Mouse (Mus musculus) brain, adult 2 months (tissue): ENCODE measurements around the gene Washc2.

Source experiments
- DNase-seq: peaks from one replicate; pipeline ENCODE4 v3.0.0; 2011; ENCODE audit warnings: low read depth, low spot score

The Washc2 gene

GRCm38 (mm10) chr6:116262824-116263223, 55.0 kb downstream of the Washc2 start:
- DNase-seq = no peak

GRCm38 (mm10) chr6:116264018-116264651, 56.3 kb downstream of the Washc2 start, which contains the start of gene Zfand4:
Zfand4 (plus strand) TSS chr6:116264222.
- DNase-seq = peak; percentile 95

DNA sequence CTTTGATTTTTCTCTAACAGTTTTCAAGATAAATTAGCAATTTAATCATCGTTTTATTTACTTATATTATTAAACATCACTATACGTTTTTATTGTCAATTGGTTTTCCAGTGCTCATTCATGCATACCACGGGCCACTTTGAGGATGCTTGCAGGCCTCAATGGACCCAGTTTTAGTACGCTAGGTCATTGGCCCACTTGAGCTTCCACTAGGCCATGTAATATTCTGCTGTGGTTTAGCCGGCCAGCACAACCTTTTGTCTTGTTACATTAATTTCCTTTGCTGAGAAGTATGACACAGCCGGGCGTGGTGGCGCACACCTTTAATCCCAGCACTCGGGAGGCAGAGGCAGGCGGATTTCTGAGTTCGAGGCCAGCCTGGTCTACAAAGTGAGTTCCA, 57.0 kb downstream of the Washc2 start:
- DNase-seq = no peak

DNA sequence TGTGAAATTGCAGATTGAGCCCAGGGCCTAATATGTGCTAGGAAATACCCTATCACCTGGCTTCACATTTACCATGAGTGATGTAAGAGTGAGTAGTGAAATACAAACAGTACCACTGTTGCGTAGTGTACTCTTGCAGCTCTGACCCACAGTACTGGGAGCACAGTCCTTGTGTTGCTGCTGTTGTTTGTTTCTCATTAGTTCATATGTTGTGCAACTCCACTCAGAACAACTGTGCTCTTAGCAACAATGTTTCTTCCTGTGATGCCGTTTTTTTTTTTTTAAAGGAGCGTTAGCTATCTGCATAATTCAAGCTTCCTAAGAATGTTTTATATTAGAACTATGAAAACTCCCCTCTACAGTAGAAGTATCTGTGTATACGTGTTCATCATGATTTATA, 57.8 kb downstream of the Washc2 start:
- no peak for DNase-seq

- peak; percentile 23 for DNase-seq
These were observed 58.7 kb downstream of the Washc2 start for GRCm38 (mm10) chr6:116266273-116267109.

DNA sequence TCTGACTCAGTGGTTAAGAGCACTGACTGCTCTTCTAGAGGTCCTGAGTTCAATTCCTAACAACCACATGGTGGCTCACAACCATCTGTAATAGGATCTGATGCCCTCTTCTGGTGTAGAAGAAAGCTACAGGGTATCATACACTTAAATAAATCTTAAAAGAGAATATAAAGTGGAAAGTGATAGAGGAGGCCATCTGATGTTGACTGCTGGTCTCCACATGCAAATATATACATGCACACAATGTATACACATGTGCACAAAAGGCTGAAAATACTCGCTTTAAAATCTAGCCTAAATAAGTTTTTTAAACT, 59.2 kb downstream of the Washc2 start:
- DNase-seq = no peak

DNA sequence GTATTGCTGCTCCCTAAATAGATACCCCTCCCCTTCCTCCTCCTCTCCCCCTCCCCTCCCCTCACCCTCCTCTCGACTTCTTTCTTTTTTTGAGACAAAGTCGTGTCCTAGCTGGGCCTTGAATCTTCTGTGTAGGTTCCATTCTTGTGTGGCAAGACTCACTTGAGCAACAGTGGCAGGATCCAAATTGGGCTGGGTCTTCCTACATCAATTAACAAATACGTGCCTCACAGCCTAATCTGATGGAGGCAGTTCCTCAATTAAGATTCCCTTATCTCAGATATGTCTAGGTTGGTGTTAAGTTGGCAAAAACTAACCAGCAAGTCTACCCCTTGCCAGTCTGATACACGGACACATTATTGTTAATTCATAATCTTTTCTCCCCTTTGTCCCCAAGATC, 67.9 kb downstream of the Washc2 start:
- no peak for DNase-seq

DNA sequence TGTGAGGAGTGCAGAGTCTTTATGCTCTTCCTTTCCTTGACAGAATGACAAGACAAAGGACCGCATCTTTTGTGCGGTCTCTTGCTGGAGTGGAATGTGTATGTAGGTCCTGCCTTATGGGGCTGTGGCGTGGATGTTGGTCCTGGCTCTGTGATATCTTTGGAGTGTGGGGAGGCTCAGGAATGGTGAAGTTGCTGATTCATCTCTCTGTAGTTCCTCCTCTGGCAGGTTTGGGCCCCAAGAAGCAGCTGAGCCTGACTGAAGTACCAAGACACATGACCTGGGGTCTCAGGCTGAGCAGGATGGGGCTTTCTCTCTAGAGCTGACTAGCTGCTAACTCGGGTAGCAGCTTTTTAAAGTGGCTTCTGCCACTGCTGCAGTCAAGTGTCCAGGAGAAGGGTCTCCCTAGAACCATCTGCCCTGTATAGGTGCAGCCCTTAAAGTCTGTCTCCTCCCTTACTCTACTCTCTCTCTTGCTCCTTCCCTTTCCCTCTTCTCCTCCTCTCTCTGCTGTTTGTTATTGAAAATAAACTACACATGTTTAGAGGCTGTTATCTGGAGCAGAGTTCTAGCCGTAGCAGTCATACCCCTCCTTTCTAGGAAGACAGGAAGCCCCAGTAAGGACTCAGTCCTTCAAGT, 71.0 kb downstream of the Washc2 start:
- no peak for DNase-seq

- DNase-seq = no peak
These were observed 73.2 kb downstream of the Washc2 start for GRCm38 (mm10) chr6:116281014-116281413.

- no peak for DNase-seq
These were observed 74.7 kb downstream of the Washc2 start for GRCm38 (mm10) chr6:116282546-116282945.

- no peak for DNase-seq
These were observed 75.4 kb downstream of the Washc2 start for GRCm38 (mm10) chr6:116283280-116283679.

DNA sequence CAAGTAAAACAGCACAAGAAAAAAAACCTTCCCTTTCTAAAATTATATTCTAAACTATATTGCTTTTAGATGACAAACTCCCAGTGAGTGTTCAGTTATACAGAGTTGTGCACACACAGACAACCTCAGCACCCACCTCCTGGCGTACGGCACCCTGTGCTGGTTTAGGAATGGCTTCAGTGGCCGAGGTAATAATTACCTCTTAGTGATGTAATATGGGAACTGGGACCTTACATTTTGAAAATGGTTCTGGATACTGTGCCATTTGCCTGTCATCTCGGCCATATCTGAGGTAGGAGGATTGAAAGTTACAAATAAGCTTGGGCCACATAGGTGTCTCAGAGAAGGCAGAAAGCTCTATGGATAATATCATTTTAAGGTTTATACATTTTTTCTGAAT, 78.5 kb downstream of the Washc2 start:
- no peak for DNase-seq

DNA sequence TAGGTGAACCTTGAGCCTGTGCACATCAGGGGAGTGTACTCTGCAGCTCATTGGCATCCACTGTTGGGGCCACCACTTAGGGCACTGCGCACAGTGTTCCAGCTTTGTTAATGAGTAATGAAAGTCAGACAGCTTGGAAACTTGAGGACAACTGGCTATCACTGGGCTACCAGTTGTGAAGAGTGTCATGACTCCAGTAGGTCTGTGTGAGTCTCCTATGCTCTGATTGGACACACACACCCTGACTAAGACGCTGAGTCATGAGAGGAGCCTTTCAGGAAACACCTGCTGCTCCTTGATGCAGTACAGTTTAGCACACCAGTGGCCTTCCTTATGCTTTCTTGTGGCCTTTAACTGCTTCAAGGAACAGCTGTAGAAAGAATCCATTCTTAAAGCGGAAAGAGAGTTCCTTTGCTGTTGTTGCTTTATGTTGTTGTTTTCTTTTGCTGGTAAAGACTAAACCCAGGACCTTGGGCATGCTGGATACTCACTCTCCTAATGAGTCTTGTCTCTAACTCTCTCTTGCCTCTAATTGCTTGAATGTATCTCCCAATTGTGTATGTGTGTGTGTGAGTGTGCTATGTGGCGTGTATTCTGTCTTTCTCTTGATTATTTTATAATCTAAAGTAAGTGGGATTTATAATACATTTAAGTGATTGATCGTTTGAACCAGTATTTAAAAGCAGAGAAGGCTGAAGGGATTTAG, 79.2 kb downstream of the Washc2 start:
- DNase-seq = no peak

DNA sequence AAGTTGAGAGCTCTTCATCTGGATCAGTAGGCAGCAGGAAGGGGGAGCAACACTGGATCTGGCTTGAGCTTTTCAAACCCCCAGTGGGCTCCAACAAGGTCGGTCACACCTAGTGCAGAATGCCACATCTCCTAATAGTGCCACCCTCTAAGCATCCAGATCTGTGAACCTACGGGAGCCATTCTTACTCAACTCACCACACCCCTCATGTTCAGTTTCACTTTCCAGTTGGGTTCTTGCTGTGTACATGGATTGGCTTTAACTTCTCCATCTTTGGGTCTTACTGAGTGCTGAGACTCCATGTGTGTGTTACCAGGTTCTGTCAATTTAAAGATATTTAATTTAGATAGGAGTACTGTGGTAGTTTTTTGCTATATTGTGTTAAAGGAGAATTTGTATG, 103.6 kb downstream of the Washc2 start:
- DNase-seq = no peak
